Mouse (Mus musculus) macrophage (primary cell): ENCODE data around the gene Rmnd5a. TPM values are rescaled to one million over a fixed set of nuclear protein-coding genes. Genes with fewer than 3 reads are reported as not detected.
"Not testable (repeated sequence)": the region's sequence is repeated elsewhere in the genome, so short reads cannot be mapped to it uniquely, and the experiment has no call there.

Source experiments
- H3K27ac ChIP-seq: fragments of 350-480 bp; formaldehyde crosslinking; 2 replicates; pipeline ENCODE4 v1.9.0; 2021
- H3K36me3 ChIP-seq: fragments of 350-480 bp; formaldehyde crosslinking; 2 replicates; pipeline ENCODE4 v1.9.0; 2021; ENCODE audit errors: inconsistent target
- H3K4me3 ChIP-seq: fragments of 350-480 bp; formaldehyde crosslinking; 2 replicates; pipeline ENCODE4 v1.9.0; 2021; ENCODE audit errors: inconsistent target
- H3K79me2 ChIP-seq: fragments of 350-480 bp; formaldehyde crosslinking; 2 replicates; pipeline ENCODE4 v1.9.0; 2021; ENCODE audit errors: inconsistent target
- WGBS: methylation state at CpG from one replicate; pipeline ENCODE4 v1.1.7; 2026; ENCODE audit warnings: inconsistent platforms; ENCODE audit not compliant: missing documents; 5-methylcytosine and 5-hydroxymethylcytosine counted together
- polyA plus RNA-seq: library from polyadenylated mRNA; stranded (reverse); fragments of 250-400 nt; gene quantifications from 3 replicates; pipeline ENCODE4 v1.2.4, GENCODE M21; 2018; ENCODE audit warnings: inconsistent platforms

Rmnd5a gene
- polyA plus RNA-seq, 1 experiment from 2014 or later = 39.1 TPM

DNA sequence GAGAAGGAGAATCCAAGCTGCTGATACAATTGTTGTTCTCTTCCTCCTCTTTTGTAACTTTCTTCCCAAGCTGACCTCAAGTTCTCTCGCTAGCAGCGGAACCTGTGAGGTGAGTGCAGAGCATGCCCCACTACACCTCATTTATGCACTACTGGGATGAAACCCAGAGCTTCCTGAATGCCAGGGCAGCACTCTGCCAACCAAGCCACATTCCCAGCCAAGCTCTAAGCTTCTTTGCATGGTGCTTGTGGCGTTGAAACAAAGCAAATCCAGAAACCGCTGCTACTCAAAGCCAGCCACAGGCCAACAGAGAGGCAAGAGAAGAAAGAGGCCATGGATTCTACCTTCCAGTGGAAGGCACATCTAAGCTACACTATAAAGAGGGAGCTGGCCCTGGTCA is 27.3 kb upstream of the Rmnd5a start:
- Histone ChIP-seq H3K79me2 (no peaks in the 10 kb centered on the region), H3K27ac (no peak overlapping the region), H3K4me3 (no peak overlapping the region), H3K36me3 (no peaks in the 10 kb centered on the region)
- 93% methylated on average over 4 of the region's 4 CpGs for WGBS

DNA sequence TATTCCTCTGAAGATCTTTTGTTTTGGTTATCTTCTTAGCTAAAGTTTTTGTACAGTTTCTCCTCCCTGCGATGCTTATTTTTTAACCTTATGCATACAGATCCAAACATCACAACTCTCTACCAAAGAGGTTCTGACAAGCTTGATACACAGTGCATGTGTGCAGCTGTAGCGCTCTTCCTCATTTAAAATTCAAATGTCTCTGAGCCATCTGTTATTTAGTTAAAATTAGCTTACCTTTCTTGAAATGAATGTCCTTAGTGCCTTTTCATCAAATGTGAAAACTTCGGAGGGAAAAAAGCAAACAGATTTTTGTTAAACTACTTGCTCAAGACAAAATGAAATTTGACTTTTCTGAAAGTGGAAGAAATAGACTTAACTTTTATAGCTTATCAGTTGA is 24.7 kb upstream of the Rmnd5a start:
- Histone ChIP-seq H3K27ac (no peak overlapping the region), H3K4me3 (no peak overlapping the region)
- 91% methylated on average over 3 of the region's 3 CpGs for WGBS

DNA sequence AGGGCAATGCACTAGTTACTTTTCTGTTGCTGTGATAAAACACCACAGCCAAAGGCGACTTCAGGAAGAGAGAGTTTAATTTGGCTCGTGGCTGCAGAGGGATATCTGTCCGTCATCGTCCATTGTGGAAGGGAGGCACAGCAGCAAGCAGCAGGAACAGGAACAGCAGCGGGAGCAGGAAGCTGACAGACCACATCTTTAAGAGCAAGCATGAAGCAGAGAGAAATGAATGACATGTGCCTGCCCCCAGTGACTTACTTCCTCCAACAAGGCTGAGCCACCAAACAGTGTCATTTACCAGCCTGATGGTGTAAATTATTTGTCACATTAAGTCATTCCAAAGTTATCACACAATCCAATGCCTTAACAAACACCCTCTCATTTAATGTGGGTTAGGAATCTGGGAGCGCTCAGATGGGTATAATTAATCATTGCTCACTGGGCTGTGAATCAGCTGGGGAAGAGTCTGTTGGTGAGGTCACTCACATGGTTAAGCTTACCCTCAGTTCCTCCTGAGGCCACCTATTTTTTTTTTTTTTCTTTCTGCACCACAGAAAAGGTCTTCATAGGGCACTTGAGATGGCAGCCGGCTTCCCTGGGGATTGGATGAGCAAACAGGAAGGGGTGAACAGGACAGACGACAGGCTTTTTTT is 17.6 kb upstream of the Rmnd5a start:
- H3K79me2 ChIP-seq = no peaks in the 10 kb centered on the region
- H3K4me3 ChIP-seq = no peak overlapping the region
- H3K36me3 ChIP-seq = no peaks in the 10 kb centered on the region
- 63% methylated on average over 8 of the region's 8 CpGs for WGBS
- peak overlapping the region; percentile 56 for H3K27ac ChIP-seq

More for the DNA sequence above, 24.7 kb upstream of the Rmnd5a start:
- Histone ChIP-seq H3K36me3 (no peaks in the 10 kb centered on the region), H3K79me2 (no peaks in the 10 kb centered on the region)

DNA sequence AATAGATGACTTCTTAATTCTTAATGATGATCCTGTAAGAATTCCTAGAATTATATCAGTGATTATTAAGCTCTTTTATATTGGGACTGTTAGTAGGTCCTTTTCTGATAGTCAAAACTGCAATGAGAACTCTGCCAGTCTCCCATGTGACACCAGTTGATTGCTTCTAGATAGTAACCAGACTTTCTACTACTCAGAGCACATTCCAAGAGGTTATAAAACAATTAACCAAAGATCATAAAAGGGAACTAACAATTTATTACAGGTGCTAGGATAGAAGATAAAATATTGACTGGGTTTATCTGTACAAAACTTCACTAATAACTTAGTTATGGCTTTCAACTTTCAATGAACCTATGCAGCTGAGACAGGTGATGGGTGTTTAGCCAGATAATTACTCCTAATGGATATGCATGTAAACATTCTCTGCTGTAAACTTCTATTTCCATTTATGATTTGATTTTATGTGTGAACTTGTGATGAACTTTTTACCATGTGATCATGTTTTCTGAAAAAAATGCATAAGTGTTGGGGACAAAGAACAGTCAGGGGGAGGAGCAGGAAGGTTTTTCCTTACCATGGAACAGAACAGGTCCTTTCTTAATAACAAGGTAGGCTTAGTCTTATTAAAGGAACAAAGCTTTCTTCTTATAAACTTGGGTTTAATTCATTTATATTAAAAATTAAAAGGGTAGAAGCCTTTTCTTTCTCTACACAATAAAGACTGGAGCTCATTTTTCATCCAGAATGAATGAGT is 13.7 kb upstream of the Rmnd5a start:
- H3K79me2 ChIP-seq, H3K4me3 ChIP-seq, H3K27ac ChIP-seq, H3K36me3 ChIP-seq: not testable (repeated sequence)

DNA sequence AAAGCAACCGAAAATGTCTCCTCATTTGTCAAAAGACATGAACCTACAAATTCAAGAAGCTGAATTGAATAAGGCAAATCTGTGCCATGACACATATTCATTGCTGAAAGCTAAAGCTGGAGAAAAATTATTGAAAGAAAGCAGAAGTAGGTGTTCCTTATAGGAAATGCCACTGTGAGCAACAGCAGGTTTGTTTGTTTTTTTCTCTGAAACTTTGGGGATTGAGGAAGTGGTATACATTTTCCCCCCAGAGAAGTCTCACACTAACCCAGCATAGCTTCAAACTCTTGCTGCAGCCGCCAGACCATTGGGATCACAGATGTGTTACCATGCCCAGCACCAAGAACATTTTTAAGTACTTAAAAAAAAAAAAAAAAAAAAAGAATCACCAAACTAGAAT is 12.4 kb upstream of the Rmnd5a start:
- H3K27ac ChIP-seq = no peak overlapping the region

DNA sequence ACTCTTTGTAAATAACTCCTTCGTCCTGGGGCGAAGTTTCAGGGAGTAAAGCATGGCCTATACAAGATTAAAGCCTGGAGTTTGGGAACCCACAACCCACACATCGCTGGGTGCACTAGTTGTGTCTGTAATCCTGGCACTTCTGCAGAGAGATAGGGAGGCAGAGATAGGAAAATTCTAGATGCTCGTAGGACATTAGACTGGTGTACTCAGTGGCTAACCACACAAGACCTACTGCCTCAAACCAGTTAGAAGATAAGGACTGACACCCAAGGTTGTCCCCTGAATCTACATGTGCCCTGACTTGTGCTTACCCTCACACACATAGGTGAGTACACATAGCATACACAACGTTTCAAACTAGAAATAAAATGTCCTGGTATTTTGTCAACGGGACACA is 5.1 kb upstream of the Rmnd5a start:
- H3K36me3 ChIP-seq = no peaks in the 10 kb centered on the region
- H3K4me3 ChIP-seq = no peak overlapping the region
- WGBS = 94% methylated on average over 6 of the region's 6 CpGs
- H3K79me2 ChIP-seq = no peaks in the 10 kb centered on the region
- H3K27ac ChIP-seq = no peak overlapping the region

More for the DNA sequence above, 12.4 kb upstream of the Rmnd5a start:
- Histone ChIP-seq H3K79me2 (no peaks in the 10 kb centered on the region), H3K36me3 (no peaks in the 10 kb centered on the region), H3K4me3 (no peak overlapping the region)
- WGBS = 21% methylated on average over 2 of the region's 2 CpGs

DNA sequence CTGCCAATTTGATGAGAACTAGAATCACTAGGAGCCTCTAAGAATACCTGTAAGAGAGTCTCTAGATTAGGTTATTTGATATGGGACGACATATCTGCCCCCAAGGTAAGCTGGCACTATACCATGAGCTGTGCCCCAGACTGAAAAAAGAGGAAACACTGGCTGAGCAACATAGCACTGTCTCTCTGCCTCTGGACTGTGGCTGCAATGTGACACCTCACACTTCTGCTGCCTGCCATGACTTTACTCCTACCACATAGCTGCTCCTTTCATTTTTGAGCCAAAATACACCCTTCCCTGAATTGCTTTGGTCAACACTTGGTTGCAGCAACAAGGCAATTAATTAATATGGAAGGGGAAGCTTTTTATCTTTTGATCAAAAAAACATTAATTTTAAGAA is 4.3 kb upstream of the Rmnd5a start:
- WGBS = 11% methylated on average over 1 of the region's 1 CpGs
- Histone ChIP-seq H3K27ac (no peak overlapping the region), H3K79me2 (no peaks in the 10 kb centered on the region), H3K4me3 (no peak overlapping the region), H3K36me3 (no peaks in the 10 kb centered on the region)

DNA sequence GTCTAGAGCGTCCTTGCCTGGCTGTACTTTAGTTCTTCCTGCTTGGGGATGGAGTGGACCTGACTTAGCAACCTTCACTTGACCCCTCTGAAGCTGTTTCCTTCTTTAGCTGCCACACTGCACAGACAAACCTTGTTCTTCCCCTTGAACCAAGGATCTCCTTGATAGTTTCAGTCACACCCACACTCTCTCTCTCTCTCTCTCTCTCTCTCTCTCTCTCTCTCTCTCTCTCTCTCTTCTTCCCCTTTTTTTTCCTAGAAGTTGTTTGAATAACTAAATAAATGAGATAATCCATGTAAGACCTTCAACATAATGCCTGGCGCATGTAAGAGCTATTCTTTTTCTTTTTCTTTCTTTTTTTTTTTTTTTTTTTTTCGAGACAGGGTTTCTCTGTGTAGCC is 1.7 kb upstream of the Rmnd5a start:
- no peaks in the 10 kb centered on the region for H3K36me3 ChIP-seq
- no peak overlapping the region for H3K4me3 ChIP-seq
- peak overlapping the region; percentile 94; the same call in 1 of the 2 replicates for H3K27ac ChIP-seq
- peaks cover 26% of the 10 kb centered on the region for H3K79me2 ChIP-seq
- WGBS = 87% methylated on average over 1 of the region's 3 CpGs

DNA sequence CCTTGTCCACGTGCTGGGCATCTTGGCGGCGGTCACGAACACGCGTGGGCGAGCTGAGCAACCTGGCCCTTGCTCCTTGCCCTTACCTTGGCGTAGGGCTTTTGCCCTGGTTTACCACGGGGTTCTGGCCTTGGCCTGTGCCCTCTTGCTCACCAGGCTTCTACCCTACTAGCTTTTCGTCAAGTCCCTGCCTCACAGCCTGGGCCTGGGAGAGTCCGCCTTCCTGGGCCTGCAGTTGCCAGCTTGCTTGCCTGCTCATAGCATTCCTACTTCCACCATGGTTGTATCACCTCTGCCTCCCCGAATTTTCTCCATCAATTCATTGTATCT is 779 bp upstream of the Rmnd5a start:
- Histone ChIP-seq H3K79me2 (peaks cover 35% of the 10 kb centered on the region), H3K27ac (peak overlapping the region; percentile 94), H3K4me3 (peak overlapping the region; percentile 55), H3K36me3 (no peaks in the 10 kb centered on the region)
- WGBS = 9% methylated on average over 12 of the region's 12 CpGs

DNA sequence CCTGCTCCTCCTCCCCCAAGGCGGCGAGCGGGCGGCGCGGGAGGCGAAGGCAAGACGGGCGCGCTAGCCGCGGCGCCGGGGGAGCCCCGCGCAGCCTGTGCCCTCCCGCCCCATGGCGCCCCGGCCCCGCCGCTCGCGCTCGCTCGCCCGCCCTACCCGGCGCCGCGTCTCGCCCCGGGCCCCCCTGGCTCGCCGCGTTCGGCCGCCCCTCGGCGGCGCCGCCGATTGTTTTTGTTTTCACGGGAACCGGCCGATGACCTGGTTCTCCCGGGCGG is 283 bp downstream of the Rmnd5a start:
- Histone ChIP-seq H3K36me3 (no peaks in the 10 kb centered on the region), H3K4me3 (no peak overlapping the region; the same call in 1 of the 2 replicates), H3K27ac (no peak overlapping the region), H3K79me2 (peaks cover 45% of the 10 kb centered on the region)
- under 1% methylated on average over 21 of the region's 47 CpGs for WGBS

DNA sequence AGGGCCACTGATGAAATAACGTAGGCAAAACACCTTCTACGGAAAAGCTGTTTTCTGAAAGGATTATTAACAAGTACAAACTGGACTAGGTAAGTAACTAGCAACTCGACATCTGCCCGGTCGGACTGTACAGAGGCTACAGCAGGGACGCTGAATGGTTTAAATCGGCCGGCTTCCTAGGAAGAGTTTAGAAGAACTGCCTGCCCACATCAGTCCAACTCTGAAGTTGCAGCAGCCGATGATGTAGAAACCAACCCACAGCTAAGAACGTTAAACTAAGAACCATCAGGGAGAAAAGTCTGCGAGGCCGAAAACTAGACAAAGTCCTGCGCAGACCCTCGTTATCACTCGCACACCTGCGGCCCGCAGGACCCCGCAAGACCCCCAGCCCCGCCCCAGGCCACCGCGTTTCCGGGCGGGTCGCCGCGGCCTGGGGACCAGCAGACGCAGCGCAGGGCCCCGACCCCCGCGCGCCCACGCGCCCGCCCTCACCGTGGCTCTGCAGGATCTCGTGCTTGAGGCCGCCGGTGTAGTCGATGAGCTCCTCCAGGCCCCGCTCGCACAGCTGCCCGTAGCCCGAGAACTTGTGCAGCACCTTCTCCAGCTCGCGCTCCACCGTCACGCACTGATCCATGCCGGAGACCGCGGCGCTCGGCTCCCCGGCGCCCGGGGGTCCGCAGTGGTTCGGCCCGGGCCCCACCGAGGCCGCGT is 776 bp downstream of the Rmnd5a start:
- WGBS = 1% methylated on average over 62 of the region's 62 CpGs
- Histone ChIP-seq H3K36me3 (no peaks in the 10 kb centered on the region), H3K4me3 (peak overlapping the region; percentile 56), H3K27ac (peak overlapping the region; percentile 24; the same call in 1 of the 2 replicates), H3K79me2 (peaks cover 50% of the 10 kb centered on the region)

DNA sequence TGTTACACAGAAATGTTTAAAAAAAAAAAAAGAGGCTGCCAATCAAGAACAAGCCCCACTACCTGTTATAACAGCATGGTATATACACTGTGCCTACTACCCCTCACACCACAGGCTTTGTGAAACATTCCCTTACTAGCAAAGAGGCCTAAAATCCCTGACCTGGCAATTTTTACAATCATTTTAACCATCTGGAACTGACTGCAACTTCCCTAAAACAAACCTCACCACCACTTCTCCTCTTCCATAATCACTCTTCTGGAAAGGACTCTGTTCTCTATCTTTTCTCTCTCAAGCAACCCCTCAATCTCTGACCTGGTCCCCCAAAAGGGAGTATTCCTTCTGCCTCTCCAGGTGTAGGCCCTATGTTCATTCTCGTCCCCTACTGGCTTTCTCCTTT is 2.4 kb downstream of the Rmnd5a start:
- 64% methylated on average over 1 of the region's 1 CpGs for WGBS
- Histone ChIP-seq H3K27ac (peak overlapping the region; percentile 25; the same call in 1 of the 2 replicates), H3K4me3 (no peak overlapping the region), H3K36me3 (no peaks in the 10 kb centered on the region), H3K79me2 (peaks cover 66% of the 10 kb centered on the region)

DNA sequence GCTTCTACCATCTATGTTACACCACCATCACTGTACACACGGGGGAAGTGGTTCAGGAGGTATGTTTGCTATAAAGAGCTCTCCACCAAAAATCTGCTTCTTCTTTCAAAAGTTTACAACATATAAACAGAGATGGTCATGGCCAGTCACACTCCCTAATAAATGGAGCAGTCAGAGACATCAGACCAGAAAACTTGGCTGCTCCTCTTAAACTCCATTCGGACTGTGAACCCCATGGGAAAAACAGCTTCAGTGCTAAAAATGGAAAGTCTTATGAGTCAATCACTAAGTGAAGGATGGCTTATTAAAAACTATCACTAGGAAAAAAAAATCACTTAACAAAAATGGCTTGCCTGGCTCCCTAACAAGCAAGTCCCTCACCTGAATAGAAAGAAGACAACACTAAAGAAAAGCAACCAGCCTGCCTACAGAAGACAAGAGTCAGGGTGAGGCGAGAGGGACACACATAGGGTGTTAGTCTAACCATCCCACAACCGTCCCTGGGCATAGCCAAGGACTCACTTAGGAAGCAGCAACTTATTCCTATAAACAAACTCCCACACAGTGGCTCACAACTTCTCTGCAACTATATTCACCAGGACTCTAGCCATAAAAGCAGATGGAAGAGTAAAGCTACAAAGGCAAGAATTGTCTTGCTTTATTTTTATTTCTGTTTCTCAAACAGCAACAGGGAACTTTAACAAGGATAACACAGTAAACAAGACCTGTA is 12.3 kb downstream of the Rmnd5a start:
- Histone ChIP-seq H3K79me2 (peaks cover 45% of the 10 kb centered on the region), H3K36me3 (peaks cover 21% of the 10 kb centered on the region; the same call in 1 of the 2 replicates), H3K4me3 (no peak overlapping the region), H3K27ac (no peak overlapping the region)
- 98% methylated on average over 4 of the region's 4 CpGs for WGBS

DNA sequence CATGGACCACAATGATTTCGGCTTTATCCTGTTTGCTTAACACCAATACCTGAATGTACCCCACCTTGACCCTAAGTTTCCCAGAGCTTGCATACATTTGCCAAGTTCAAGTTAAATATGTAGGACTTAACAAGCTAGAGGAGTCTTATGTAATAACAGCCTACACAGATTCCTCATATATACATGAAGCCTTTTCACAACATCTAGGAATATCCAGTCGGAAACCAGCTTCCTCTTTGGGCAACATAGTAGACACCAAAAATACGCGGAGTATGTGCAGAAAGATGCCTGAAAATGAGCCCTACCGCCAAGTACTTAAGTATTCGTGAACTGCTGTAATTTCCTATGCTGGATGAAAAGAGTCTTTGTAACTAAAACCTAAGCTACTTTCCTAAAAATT is 14.8 kb downstream of the Rmnd5a start:
- Histone ChIP-seq H3K4me3 (no peak overlapping the region), H3K27ac (no peak overlapping the region), H3K36me3 (peaks cover 21% of the 10 kb centered on the region; the same call in 1 of the 2 replicates), H3K79me2 (peaks cover 36% of the 10 kb centered on the region)
- 89% methylated on average over 6 of the region's 6 CpGs for WGBS

DNA sequence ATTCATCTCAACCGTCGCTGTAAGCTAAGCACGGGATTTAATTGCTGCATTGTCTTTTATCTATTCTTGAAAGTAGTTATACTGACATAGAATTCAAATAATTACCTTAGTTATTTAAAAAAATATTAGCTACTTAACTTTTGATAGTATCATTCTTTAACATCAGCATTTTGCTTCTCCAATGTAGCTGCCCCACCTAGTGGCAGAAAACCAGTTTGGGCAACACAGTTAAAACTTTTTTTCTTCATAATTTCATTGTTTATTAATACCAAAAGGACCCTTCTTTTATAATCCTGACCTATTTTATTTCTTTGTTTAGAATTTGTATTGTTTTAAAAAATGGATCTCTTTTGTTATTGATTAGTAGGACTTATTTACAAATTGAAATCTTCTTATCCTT is 17.3 kb downstream of the Rmnd5a start:
- Histone ChIP-seq H3K79me2 (peaks cover 38% of the 10 kb centered on the region; the same call in 1 of the 2 replicates), H3K27ac (no peak overlapping the region), H3K4me3 (no peak overlapping the region), H3K36me3 (peaks cover 20% of the 10 kb centered on the region; the same call in 1 of the 2 replicates)
- 90% methylated on average over 3 of the region's 3 CpGs for WGBS
